Comparison of ENCODE assay signal across 7 mouse cellular contexts in genomic region chr2:173307561-173307960, GRCm38 (mm10). TPM values are rescaled to one million over a fixed set of nuclear protein-coding genes. Genes with fewer than 3 reads are reported as not detected.
A peak's percentile ranks its signal among the peaks of the same experiment; 100 is the strongest.
DNase-seq lines count a peak whose midpoint lies in the region; ATAC-seq and TF ChIP-seq lines count a peak whose summit lies in the region.

No protein-coding gene starts in this region.

- no peak overlapping the region for H3K4me3 ChIP-seq in midbrain, postnatal 0 days (ENCODE audit: low read depth, low read length)

- peak; percentile 54 for ATAC-seq in Patski
- peak; percentile 43; the same call in 1 of the 2 replicates for ATAC-seq in granulocyte monocyte progenitor cell, adult 5-6 weeks (replicated peaks; ENCODE audit: poor library complexity, severe bottlenecking)
- peak; percentile 71 for ATAC-seq in inflammation-experienced regulatory T-cells, adult 6 months
- ATAC-seq in midbrain, postnatal 0 days (ENCODE audit: low FRiP score), result peak; percentile 63

- in situ Hi-C loops in Patski (cut with MboI; ENCODE audit: low pct_unique_long_range_greater_than_20kb), result loop anchor here (5.0 kb wide), 1 partner anchor 45 kb away; no protein-coding TSS in a partner anchor

- no peaks in the 10 kb centered on the region for H3K27me3 ChIP-seq in Patski
- H3K27me3 ChIP-seq in midbrain, postnatal 0 days (ENCODE audit: insufficient read depth, low read length), result no peaks in the 10 kb centered on the region

- no peaks in the 10 kb centered on the region for H3K4me1 ChIP-seq in midbrain, postnatal 0 days (ENCODE audit: insufficient read depth, low read length)

- POLR2A ChIA-PET in Patski (lab: Charles Lee), result interaction anchor here (0.6 kb wide), 2 partner anchors 24 to 121 kb away, joined by 3 to 4 read pairs; no protein-coding TSS in a partner anchor

- TF ChIP-seq CTCF in Patski (IDR thresholded peaks at IDR 0.05), result no peak
- TF ChIP-seq CTCF in midbrain, postnatal 0 days (IDR thresholded peaks at IDR 0.05), result no peak

- WGBS in midbrain, postnatal 0 days, result 0% methylated on average over 15 of the region's 18 CpGs

- H3K9me3 ChIP-seq in midbrain, postnatal 0 days (ENCODE audit: low read length), result no peaks in the 10 kb centered on the region

- H3K4me2 ChIP-seq in midbrain, postnatal 0 days (ENCODE audit: low read depth, low read length, poor library complexity, severe bottlenecking), result peak overlapping the region; percentile 48

- CTCF ChIA-PET in Patski (lab: Charles Lee), result interaction anchor here (1.4 kb wide), 1 partner anchor 116 kb away, joined by 4 read pairs; no protein-coding TSS in a partner anchor

- no peak overlapping the region for H3K9ac ChIP-seq in midbrain, postnatal 0 days (replicated peaks; ENCODE audit: low read length, poor library complexity, severe bottlenecking)

- H3K27ac ChIP-seq in midbrain, postnatal 0 days (ENCODE audit: low read depth, low read length), result no peak overlapping the region

- no peaks in the 10 kb centered on the region for H3K36me3 ChIP-seq in midbrain, postnatal 0 days (ENCODE audit: insufficient read depth, low read length)

- peak; percentile 68 for DNase-seq in Patski (ENCODE audit: low read depth, low spot score)
- peak; percentile 71 for DNase-seq in embryo, embryonic 11 days
- DNase-seq in left cerebral cortex, adult 9 months (ENCODE audit: low spot score in 2 of 2), result peak; percentile 61 to 80
- peak; percentile 74 for DNase-seq in midbrain, postnatal 0 days (ENCODE audit: low spot score)
- DNase-seq in telencephalon, adult 2 months (ENCODE audit: low read depth, low spot score), result peak; percentile 80

RNA-seq across cellular contexts. Expression of gene Pmepa1, which starts 31.2 kb away (rescaled TPM):
- 20.1 TPM for polyA plus RNA-seq in Patski (2021)
- 0.45 TPM in 1 of 2 replicates, not detected in the other for total RNA-seq in granulocyte monocyte progenitor cell, adult 5-6 weeks (2014; fragmentation: Nextera tagmentation)
- not detected in 2 replicates for total RNA-seq in granulocyte monocyte progenitor cell, adult 5-6 weeks (2017)
- 10 to 100 TPM in 2 of 3 experiments, 1 to 10 TPM in 1; 4.5 to 16.3 (median 12.8) TPM for polyA plus RNA-seq in inflammation-experienced regulatory T-cells, adult 6 months (2017; shearing (Covaris generic))
- 6.5 and 12.8 TPM in 2 replicates for total RNA-seq in midbrain, postnatal 0 days (2014; rRNA removed)
- 2.3 TPM in 2 replicates for polyA plus RNA-seq in midbrain, postnatal 0 days (2015; fragmentation: Nextera tagmentation; extraction: Ambion mirVana)
